20 mouse cellular contexts compared by ENCODE assay signal in the genomic region with DNA sequence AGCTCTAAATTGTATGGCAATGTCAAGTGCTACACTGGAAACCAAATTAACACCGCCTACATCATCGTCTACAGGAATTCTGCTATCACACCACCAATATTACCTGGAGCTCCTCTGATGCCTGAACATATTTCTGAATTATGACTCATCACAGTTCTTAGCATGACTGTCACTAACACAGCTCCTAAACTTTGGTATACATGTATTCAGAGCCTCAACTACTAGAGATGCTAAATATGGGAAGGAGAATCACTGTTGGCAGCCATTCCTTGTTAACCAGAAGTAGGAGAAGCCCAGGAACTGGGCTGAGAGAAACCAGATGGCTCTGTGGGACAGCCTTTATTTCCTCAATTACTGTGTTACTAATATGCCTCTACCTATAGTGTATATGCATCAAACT.
DNase-seq lines count a peak whose midpoint lies in the region.
"Had no signal": no experiment of that assay in that cellular context is flagged by ENCODE, and none has a peak within 500 bp of the region (broad histone marks: within the 10 kb centered on the region; RNA-seq: fewer than 3 reads in every experiment).

No protein-coding gene starts in this region.

- intact Hi-C loops in left cerebral cortex, postnatal 4 days (cut with DNase I): no loop called here
- intact Hi-C loops in left cerebral cortex, postnatal 14 days (cut with DNase I): no loop called here

- peak; percentile 10 to 57 for DNase-seq in frontal cortex, postnatal 36 days (ENCODE audit: low spot score in 2 of 2)
- no peak for DNase-seq in frontal cortex, postnatal 25 days (ENCODE audit: low spot score in 2 of 2)
- peak; percentile 34 to 52 for DNase-seq in left cerebral cortex, adult 9 months (ENCODE audit: low spot score in 2 of 2)
- DNase-seq in left cerebral cortex, postnatal 4 days: no peak
- DNase-seq in left cerebral cortex, postnatal 14 days (ENCODE audit: low spot score in 2 of 2): peak; percentile 4 to 19
- DNase-seq in telencephalon, adult 2 months (ENCODE audit: low read depth, low spot score): peak; percentile 59
- DNase-seq in heart, adult 8-10 months (ENCODE audit: low spot score): no peak
- DNase-seq: adrenal gland, adult 2 months; adrenal gland, postnatal 36 days; cerebellum, adult 2 months; cerebellum, postnatal 14 days; gastrocnemius, postnatal 25 days; heart, adult 11 months; kidney, adult 9 months; kidney, postnatal 10 days; lung, adult 2 months; lung, postnatal 10 days; midbrain, embryonic 14.5 days; retina, postnatal 1 day; thymus, postnatal 14 days had no signal

Comparison
In these comparisons a context has a peak if more than half of its experiments do, and no peak if none do; other contexts are left out.
1. DNase-seq: peak in frontal cortex, postnatal 36 days (2 of 2), left cerebral cortex, adult 9 months (2 of 2), left cerebral cortex, postnatal 14 days (2 of 2) and telencephalon, adult 2 months (single experiment); none in frontal cortex, postnatal 25 days (0 of 2), left cerebral cortex, postnatal 4 days (single experiment) and heart, adult 8-10 months (single experiment).